Mouse (Mus musculus) lung, adult 2 months (tissue): Measurements from ENCODE around the gene Sh3d21. TPM values are rescaled to one million over a fixed set of nuclear protein-coding genes. Genes with fewer than 3 reads are reported as not detected.

Experiments
- DNase-seq: peaks from one replicate; pipeline ENCODE4 v3.0.0; 2022
- H3K4me1 ChIP-seq: fragments of 200-500 bp; 2 replicates; pipeline ENCODE4 v1.6.1; 2011; ENCODE audit warnings: low read length; ENCODE audit not compliant: control insufficient read depth, insufficient read depth
- H3K4me3 ChIP-seq: fragments of 200-500 bp; replicated peaks from 2 replicates; pipeline ENCODE3; 2011; ENCODE audit warnings: low read depth, mild to moderate bottlenecking, control low read depth, low read length; ENCODE audit errors: extremely low read depth
- CTCF ChIP-seq: fragments of 200-500 bp; IDR thresholded peaks from 2 replicates; pipeline ENCODE4 v1.5.1; 2011; ENCODE audit warnings: mild to moderate bottlenecking, low read length, control low read depth; ENCODE audit not compliant: insufficient read depth
- POLR2A ChIP-seq: fragments of 200-500 bp; IDR thresholded peaks from 2 replicates; pipeline ENCODE4 v1.6.1; 2011; ENCODE audit warnings: low read depth, mild to moderate bottlenecking, control low read depth, low read length, borderline replicate concordance; ENCODE audit errors: extremely low read depth
- WGBS: fragments of 180-500 bp; shearing (Covaris S2); methylation state at CpG from one replicate; pipeline ENCODE4 v1.1.7; 2018; 5-methylcytosine and 5-hydroxymethylcytosine counted together
- polyA plus RNA-seq: library from polyadenylated mRNA; depleted of rRNA; stranded (reverse); fragments of >200 nt; gene quantifications from 2 replicates; pipeline ENCODE4 v1.2.3, GENCODE M21; 2012; rRNA removed

Gene Sh3d21
- polyA plus RNA-seq = 6.2 and 7.5 TPM in 2 replicates

DNA sequence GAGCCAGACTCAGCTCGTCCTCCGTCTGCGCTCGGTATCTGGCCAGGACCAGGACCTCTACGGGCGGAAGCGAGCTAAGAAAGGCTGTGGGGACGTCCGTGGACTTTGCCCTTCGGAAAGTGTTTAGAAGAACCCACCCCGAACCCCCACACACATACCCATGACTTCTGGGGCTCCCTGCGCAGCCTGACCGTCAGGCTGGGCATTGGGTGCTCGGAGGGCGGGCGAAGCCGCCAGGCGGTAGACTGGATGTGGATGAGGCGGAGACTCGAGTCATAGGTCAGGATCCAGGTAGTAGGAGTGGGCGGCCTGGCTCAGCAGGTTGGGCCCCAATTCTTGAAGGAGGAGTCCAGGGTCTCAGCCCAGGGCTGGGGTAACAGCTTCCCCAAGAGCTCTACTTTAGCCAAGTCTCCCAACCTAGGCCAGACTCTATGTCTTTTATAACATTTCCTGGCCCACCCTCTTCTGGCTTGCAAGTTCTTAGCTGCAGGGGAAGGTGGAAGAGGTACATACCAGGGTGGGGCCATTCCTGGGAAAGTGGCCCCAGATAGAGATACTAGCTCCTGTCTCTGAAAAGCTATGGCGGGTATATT, at the start of gene Sh3d21:
Gene Sh3d21 (minus strand): TSS at position 425 of the 593 bp plus-strand sequence.
- DNase-seq = no peak
- Histone ChIP-seq H3K4me1 (peaks cover 10% of the 10 kb centered on the region), H3K4me3 (peak within 1 kb of the TSS; percentile 70)
- WGBS = 12% methylated on average over 22 of the region's 22 CpGs
- TF ChIP-seq POLR2A (peak; percentile 23; the same call in 1 of the 2 replicates), CTCF (no peak)

- no peak overlapping the region for H3K4me3 ChIP-seq
- TF ChIP-seq CTCF (no peak), POLR2A (no peak)
- no peak for DNase-seq
- no peaks in the 10 kb centered on the region; the same call in 1 of the 2 replicates for H3K4me1 ChIP-seq
- 69% methylated on average over 6 of the region's 6 CpGs for WGBS
Measured at GRCm38 (mm10) chr4:126207081-126207480, 43.8 kb upstream of the Sh3d21 start.

GRCm38 (mm10) chr4:126205386-126205785, 42.1 kb upstream of the Sh3d21 start:
- no peak for DNase-seq
- 79% methylated on average over 1 of the region's 1 CpGs for WGBS
- Histone ChIP-seq H3K4me1 (peaks cover 4% of the 10 kb centered on the region), H3K4me3 (no peak overlapping the region)
- TF ChIP-seq CTCF (no peak), POLR2A (no peak)

- TF ChIP-seq CTCF (no peak), POLR2A (no peak)
- DNase-seq = no peak
- peaks cover 4% of the 10 kb centered on the region for H3K4me1 ChIP-seq
- no peak overlapping the region for H3K4me3 ChIP-seq
- WGBS = 64% methylated on average over 12 of the region's 12 CpGs
Measured at GRCm38 (mm10) chr4:126204661-126205230, 41.5 kb upstream of the Sh3d21 start.

DNA sequence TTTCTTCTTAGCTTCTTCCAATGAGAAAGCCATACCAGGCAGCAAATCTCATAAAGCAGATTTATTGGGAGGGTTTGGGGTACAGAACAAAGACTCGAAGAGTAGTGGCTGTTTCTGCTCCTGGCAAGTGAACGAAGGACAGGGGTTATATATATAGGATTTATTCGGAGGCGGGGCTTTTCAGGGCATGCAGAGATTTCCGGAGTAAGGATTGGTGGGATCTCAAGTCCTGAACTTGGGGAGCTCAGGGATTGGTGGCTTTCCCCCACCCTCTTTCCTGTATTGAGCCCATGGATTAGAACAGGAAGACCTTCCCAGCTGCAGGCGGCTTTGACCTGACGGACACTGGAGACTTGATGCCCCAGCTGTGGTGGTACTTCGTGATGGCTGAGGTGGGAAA, 40.7 kb upstream of the Sh3d21 start:
- no peak for DNase-seq
- TF ChIP-seq CTCF (no peak), POLR2A (no peak)
- H3K4me1 ChIP-seq = peaks cover 8% of the 10 kb centered on the region
- H3K4me3 ChIP-seq = no peak overlapping the region
- WGBS = 91% methylated on average over 8 of the region's 8 CpGs

- DNase-seq = no peak
- H3K4me3 ChIP-seq = peak overlapping the region; percentile 63
- WGBS = 72% methylated on average over 10 of the region's 10 CpGs
Measured at GRCm38 (mm10) chr4:126203336-126203895, 40.1 kb upstream of the Sh3d21 start.

DNA sequence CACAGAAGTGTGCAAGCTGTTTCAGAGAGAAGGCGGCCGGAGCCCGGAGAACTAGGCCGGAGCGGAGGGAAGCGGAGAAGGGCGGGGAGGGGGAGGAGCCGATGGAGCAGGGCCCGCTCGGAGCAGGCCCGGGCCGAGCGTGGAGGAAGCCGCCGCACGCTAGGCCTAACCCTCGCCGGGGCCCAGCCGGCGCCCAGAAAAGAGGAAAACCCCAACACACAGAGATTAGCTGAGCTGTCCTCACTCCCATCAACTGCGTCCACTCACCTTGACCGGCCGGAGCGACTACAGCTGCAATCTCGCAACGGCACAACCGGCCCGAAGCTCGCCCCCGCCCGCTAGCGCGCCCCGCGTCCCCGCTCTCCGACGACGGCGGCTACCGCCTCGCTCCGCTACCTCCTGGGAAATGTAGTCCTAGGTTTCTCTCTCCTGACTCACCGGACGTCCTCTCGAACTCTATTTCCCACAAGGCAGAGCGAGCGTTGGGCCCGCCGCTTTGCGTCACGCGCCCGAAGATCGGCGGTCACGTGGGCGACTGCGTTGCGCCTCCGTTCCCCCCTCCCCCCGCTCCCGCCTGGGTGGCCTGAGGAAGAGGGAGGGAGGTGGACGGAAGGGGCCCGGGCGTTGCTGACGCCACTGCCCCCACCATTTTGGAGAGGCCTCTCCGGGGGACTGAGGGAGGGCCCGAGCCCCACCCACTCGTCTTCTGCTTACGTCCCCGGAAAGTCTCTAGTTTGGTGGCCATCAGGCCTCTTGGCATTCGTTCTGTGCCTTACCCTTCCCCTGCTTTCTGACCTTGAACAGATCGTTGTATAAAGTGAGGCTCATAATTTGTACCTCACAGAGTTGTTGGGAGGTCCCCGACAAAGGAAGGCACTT, 39.3 kb upstream of the Sh3d21 start, which contains the start of gene Thrap3:
Gene Thrap3 (minus strand): TSS at position 458 of the 879 bp plus-strand sequence.
- Histone ChIP-seq H3K4me3 (peak within 1 kb of the TSS; percentile 92), H3K4me1 (peaks cover 18% of the 10 kb centered on the region)
- peak; percentile 91; the same call in 1 of the 2 replicates for TF ChIP-seq POLR2A
- no peak for TF ChIP-seq CTCF
- peak; percentile 97 for DNase-seq
- under 1% methylated on average over 75 of the region's 75 CpGs for WGBS

More at GRCm38 (mm10) chr4:126203336-126203895, 40.1 kb upstream of the Sh3d21 start:
- H3K4me1 ChIP-seq = peaks cover 11% of the 10 kb centered on the region
- no peak for TF ChIP-seq POLR2A
- TF ChIP-seq CTCF = no peak

DNA sequence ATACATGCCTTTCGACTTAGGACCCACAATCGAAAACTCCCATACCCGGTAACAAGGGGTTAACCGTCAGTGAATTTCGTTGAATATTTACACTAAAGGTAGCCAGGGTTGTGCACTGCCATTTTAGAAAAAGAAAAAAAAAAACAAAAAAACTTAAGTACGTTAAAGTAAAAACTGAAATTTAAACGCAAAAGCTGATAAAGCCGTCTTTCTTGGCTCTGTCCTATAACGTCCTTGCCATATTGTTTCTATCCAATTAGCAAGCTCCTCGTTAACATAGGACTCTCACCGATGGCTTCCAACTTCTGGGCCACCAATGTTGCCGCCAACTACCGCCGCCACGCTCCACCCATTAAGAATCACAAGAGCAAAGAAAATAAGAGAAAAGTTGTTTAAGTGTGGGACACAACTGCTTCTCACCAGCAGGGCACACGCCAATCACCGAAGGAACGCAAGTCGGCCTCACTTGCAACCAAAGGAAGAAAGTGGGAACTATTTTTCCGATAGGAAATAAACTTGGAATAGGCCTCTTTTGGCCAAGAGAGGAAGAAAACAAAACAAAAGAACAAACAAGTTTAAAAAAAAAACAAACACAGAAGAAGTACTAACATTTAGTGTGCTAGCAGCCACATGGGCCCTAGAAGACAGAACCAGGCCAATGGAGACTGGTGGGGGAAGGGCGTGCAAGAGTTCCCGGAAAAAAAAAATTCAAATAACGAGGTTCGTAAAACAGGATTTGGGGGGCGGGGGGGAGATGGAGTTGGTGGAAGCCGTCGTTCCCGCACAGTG, 38.4 kb upstream of the Sh3d21 start:
- TF ChIP-seq POLR2A = no peak
- TF ChIP-seq CTCF = peak; percentile 44
- H3K4me1 ChIP-seq = peaks cover 21% of the 10 kb centered on the region
- peak overlapping the region; percentile 92 for H3K4me3 ChIP-seq
- WGBS = under 1% methylated on average over 28 of the region's 28 CpGs
- peak; percentile 48 for DNase-seq

- WGBS = 11% methylated on average over 2 of the region's 2 CpGs
- Histone ChIP-seq H3K4me1 (peaks cover 23% of the 10 kb centered on the region), H3K4me3 (peak overlapping the region; percentile 32)
- DNase-seq = no peak
- TF ChIP-seq CTCF (no peak), POLR2A (no peak)
Measured at GRCm38 (mm10) chr4:126200656-126201055, 37.4 kb upstream of the Sh3d21 start.
